Mouse (Mus musculus): ENCODE measurements at regions not wholly inside any gene's neighbourhood (a gene's known extent, or its start where the extent isn't known, plus 50 kb on each side); places are given as distances from the start of the nearest gene placed in this dataset.

DNA sequence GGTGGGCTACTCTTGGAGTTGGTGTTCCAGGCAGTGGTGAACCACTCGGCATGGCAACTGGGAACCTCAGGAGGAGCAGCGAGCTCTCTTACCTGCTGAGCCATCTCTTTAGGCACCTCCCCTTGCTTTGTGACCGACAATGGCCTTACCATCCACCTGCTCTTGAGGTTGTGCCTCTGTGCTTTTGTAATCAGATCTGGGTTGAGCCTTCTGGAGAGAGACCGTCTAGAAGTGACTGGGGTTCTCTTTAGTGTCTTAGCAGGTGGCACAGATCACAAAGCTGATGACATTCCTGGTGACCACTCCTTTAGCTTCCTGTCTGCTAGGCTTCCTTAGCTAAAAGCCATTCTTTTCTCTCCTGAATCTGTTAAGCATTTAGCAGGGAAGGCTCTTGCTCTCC lies 191.7 kb downstream of the Enc1 start:
- TF ChIP-seq CTCF (IDR thresholded peaks at IDR 0.05; ENCODE audit: control insufficient read depth, insufficient read depth, insufficient read length) (no peak), FOSL1 (IDR thresholded peaks at IDR 0.05; ENCODE audit: insufficient read depth, low read length, poor library complexity, severe bottlenecking) (no peak), USF1 (IDR thresholded peaks at IDR 0.05; ENCODE audit: low read depth) (no peak)

Measured in C2C12 (cell line).